22 mouse cellular contexts compared by ENCODE assay signal in genomic region chr4:134517719-134518118, GRCm38 (mm10). TPM values are rescaled to one million over a fixed set of nuclear protein-coding genes. Genes with fewer than 3 reads are reported as not detected.
A peak's percentile ranks its signal among the peaks of the same experiment; 100 is the strongest.
DNase-seq lines count a peak whose midpoint lies in the region; ATAC-seq and TF ChIP-seq lines count a peak whose summit lies in the region.
"Had no signal": no experiment of that assay in that cellular context is flagged by ENCODE, and none has a peak within 500 bp of the region (broad histone marks: within the 10 kb centered on the region; RNA-seq: fewer than 3 reads in every experiment).

No protein-coding gene starts in this region.

- H3K4me1 ChIP-seq in heart, adult 2 months (ENCODE audit: control insufficient read depth, insufficient read depth, low read length), result peaks cover 6% of the 10 kb centered on the region
- H3K4me1 ChIP-seq in hindbrain, embryonic 13.5 days (replicated peaks), result no peaks in the 10 kb centered on the region; the same call in 1 of the 2 replicates
- H3K4me1 ChIP-seq: midbrain, embryonic 15.5 days had no signal

- no peak for ATAC-seq in hindbrain, embryonic 13.5 days (ENCODE audit: low FRiP score)
- ATAC-seq: forebrain, embryonic 14.5 days; inflammation-experienced regulatory T-cells, adult 6 months; midbrain, embryonic 15.5 days had no signal

- no peaks in the 10 kb centered on the region for H3K79me2 ChIP-seq in heart, adult 2 months (replicated peaks; ENCODE audit: control insufficient read depth, insufficient read depth, low read length)

- DNase-seq in heart, adult 2 months, result no peak
- no peak for DNase-seq in heart, adult 18-20 months
- no peak for DNase-seq in layer of hippocampus, adult 2 months (ENCODE audit: low spot score in 2 of 2)
- no peak for DNase-seq in layer of hippocampus, adult 11-12 months (ENCODE audit: low spot score)
- DNase-seq in right cerebral cortex, postnatal 25 days, result peak; percentile 36
- DNase-seq in right cerebral cortex, postnatal 4 days, result no peak
- DNase-seq in telencephalon, adult 2 months (ENCODE audit: low read depth, low spot score), result peak; percentile 77
- DNase-seq: adrenal gland, postnatal 10 days; cerebellum, adult 18-20 months; gastrocnemius, postnatal 14 days; kidney, adult 9 months; kidney, postnatal 36 days; lung, postnatal 10 days had no signal

- TF ChIP-seq CTCF in heart, adult 2 months (IDR thresholded peaks at IDR 0.05), result no peak
- TF ChIP-seq CTCF in layer of hippocampus, adult 2 months (conservative IDR thresholded peaks at IDR 0.05), result no peak

- peak overlapping the region; percentile 87 for H3K27ac ChIP-seq in heart, adult 2 months
- H3K27ac ChIP-seq in layer of hippocampus, adult 2 months, result peak overlapping the region; percentile 68; the same call in 1 of the 2 replicates
- no peak overlapping the region for H3K27ac ChIP-seq in hindbrain, embryonic 13.5 days
- H3K27ac ChIP-seq: embryonic facial prominence, embryonic 10.5 days; hindbrain, embryonic 10.5 days; liver, embryonic 14.5 days; midbrain, embryonic 15.5 days had no signal

- no peak overlapping the region for H3K9ac ChIP-seq in heart, adult 2 months (ENCODE audit: low read depth, low read length)
- no peak overlapping the region for H3K9ac ChIP-seq in hindbrain, embryonic 13.5 days
- H3K9ac ChIP-seq: liver, embryonic 14.5 days; midbrain, embryonic 15.5 days had no signal

- no peak for TF ChIP-seq POLR2A in heart, adult 2 months (IDR thresholded peaks at IDR 0.05; ENCODE audit: insufficient read depth, low read depth, low read length)

- no peaks in the 10 kb centered on the region; the same call in 1 of the 2 replicates for H3K36me3 ChIP-seq in heart, adult 2 months (ENCODE audit: control insufficient read depth, insufficient read depth, low read length)
- no peaks in the 10 kb centered on the region for H3K36me3 ChIP-seq in hindbrain, embryonic 13.5 days
- H3K36me3 ChIP-seq: midbrain, embryonic 15.5 days had no signal

- 66% methylated on average over 10 of the region's 10 CpGs for WGBS in heart, adult 2 months
- WGBS in hindbrain, embryonic 13.5 days, result 91% methylated on average over 10 of the region's 10 CpGs

- no peak overlapping the region for H3K4me3 ChIP-seq in heart, adult 2 months
- H3K4me3 ChIP-seq in layer of hippocampus, adult 2 months, result no peak overlapping the region
- no peak overlapping the region for H3K4me3 ChIP-seq in hindbrain, embryonic 13.5 days
- H3K4me3 ChIP-seq: embryonic facial prominence, embryonic 10.5 days; erythroblast, embryonic 14.5 days; hindbrain, embryonic 10.5 days; megakaryocyte, embryonic 14.5 days; midbrain, embryonic 15.5 days had no signal

- H3K9me3 ChIP-seq in hindbrain, embryonic 13.5 days, result no peaks in the 10 kb centered on the region
- H3K9me3 ChIP-seq: embryonic facial prominence, embryonic 10.5 days; hindbrain, embryonic 10.5 days; megakaryocyte, embryonic 14.5 days; midbrain, embryonic 15.5 days had no signal

- H3K4me2 ChIP-seq in hindbrain, embryonic 13.5 days, result no peak overlapping the region
- H3K4me2 ChIP-seq: midbrain, embryonic 15.5 days had no signal

- TF ChIP-seq EP300 in heart, adult 2 months (IDR thresholded peaks at IDR 0.05; ENCODE audit: insufficient read depth, low read depth, low read length), result no peak

- H3K27me3 ChIP-seq in heart, adult 2 months (ENCODE audit: control insufficient read depth, insufficient read depth, low read length), result no peaks in the 10 kb centered on the region
- no peaks in the 10 kb centered on the region for H3K27me3 ChIP-seq in hindbrain, embryonic 13.5 days
- H3K27me3 ChIP-seq: megakaryocyte, embryonic 14.5 days; midbrain, embryonic 15.5 days had no signal

- intact Hi-C loops in heart, adult 2 months (cut with DNase I), result no loop called here

RNA-seq across cellular contexts. Expression of gene Aunip, which starts 6.9 kb away (rescaled TPM):
- total RNA-seq in heart, adult 2 months (2021), result under 1 TPM; 0.18 TPM
- polyA plus RNA-seq in heart, adult 2 months (2012; rRNA removed), result not detected in 2 replicates
- total RNA-seq in heart, adult 18-20 months (2021), result under 1 TPM in 1 of 2 experiments, not detected in 1; 0.36 TPM
- total RNA-seq in layer of hippocampus, adult 2 months (2021), result under 1 TPM; 0.56 to 0.67 TPM
- 2.6 and 2.8 TPM in 2 replicates for polyA plus RNA-seq in hindbrain, embryonic 13.5 days (2015; fragmentation: Nextera tagmentation; extraction: Ambion mirVana)

RNA-seq across cellular contexts. Expression of gene Mtfr1l, which starts 17.5 kb away (rescaled TPM):
- 100 to 1,000 TPM; 170 to 191 TPM for total RNA-seq in heart, adult 2 months (2021)
- polyA plus RNA-seq in heart, adult 2 months (2012; rRNA removed), result 196 and 278 TPM in 2 replicates
- total RNA-seq in heart, adult 18-20 months (2021), result 100 to 1,000 TPM; 184 to 217 TPM
- total RNA-seq in layer of hippocampus, adult 2 months (2021), result 10 to 100 TPM; 69.3 to 72.5 TPM
- polyA plus RNA-seq in hindbrain, embryonic 13.5 days (2015; fragmentation: Nextera tagmentation; extraction: Ambion mirVana), result 160 and 163 TPM in 2 replicates

RNA-seq across cellular contexts. Expression of gene Paqr7, which starts 21.2 kb away (rescaled TPM):
- total RNA-seq in heart, adult 2 months (2021), result 10 to 100 TPM; 13.4 to 16.7 TPM
- polyA plus RNA-seq in heart, adult 2 months (2012; rRNA removed), result 22.6 and 37.2 TPM in 2 replicates
- total RNA-seq in heart, adult 18-20 months (2021), result 10 to 100 TPM; 15.5 to 15.7 TPM
- 10 to 100 TPM; 60.2 to 64.7 TPM for total RNA-seq in layer of hippocampus, adult 2 months (2021)
- polyA plus RNA-seq in hindbrain, embryonic 13.5 days (2015; fragmentation: Nextera tagmentation; extraction: Ambion mirVana), result 20.2 and 21.5 TPM in 2 replicates
- polyA plus RNA-seq: erythroblast, embryonic 14.5 days had no signal

RNA-seq across cellular contexts. Expression of gene Selenon, which starts 34.2 kb away (rescaled TPM):
- 10 to 100 TPM; 18.6 to 19.9 TPM for total RNA-seq in heart, adult 2 months (2021)
- polyA plus RNA-seq in heart, adult 2 months (2012; rRNA removed), result 22.5 and 23.6 TPM in 2 replicates
- total RNA-seq in heart, adult 18-20 months (2021), result 10 to 100 TPM; 16.8 to 17.0 TPM
- 10 to 100 TPM; 17.3 to 19.7 TPM for total RNA-seq in layer of hippocampus, adult 2 months (2021)
- polyA plus RNA-seq in hindbrain, embryonic 13.5 days (2015; fragmentation: Nextera tagmentation; extraction: Ambion mirVana), result 9.5 and 11.0 TPM in 2 replicates

RNA-seq across cellular contexts. Expression of gene Stmn1, which starts 49.6 kb away (rescaled TPM):
- total RNA-seq in heart, adult 2 months (2021), result 10 to 100 TPM; 20.1 to 23.0 TPM
- polyA plus RNA-seq in heart, adult 2 months (2012; rRNA removed), result 7.2 and 10.9 TPM in 2 replicates
- total RNA-seq in heart, adult 18-20 months (2021), result 10 to 100 TPM; 21.3 to 24.5 TPM
- total RNA-seq in layer of hippocampus, adult 2 months (2021), result 100 to 1,000 TPM; 362 to 369 TPM
- polyA plus RNA-seq in hindbrain, embryonic 13.5 days (2015; fragmentation: Nextera tagmentation; extraction: Ambion mirVana), result 6,917 and 6,921 TPM in 2 replicates

Comparison
In these comparisons a context has a peak if more than half of its experiments do, and no peak if none do; other contexts are left out.
1. DNase-seq: peak in right cerebral cortex, postnatal 25 days (single experiment) and telencephalon, adult 2 months (single experiment); none in heart, adult 2 months (0 of 2), heart, adult 18-20 months (0 of 2), layer of hippocampus, adult 2 months (0 of 2), layer of hippocampus, adult 11-12 months (single experiment) and right cerebral cortex, postnatal 4 days (single experiment).